Mouse (Mus musculus) adrenal gland, adult (tissue): ENCODE results near the gene Nwd2.

Experiments
- DNase-seq, 2 experiments: peaks; one replicate each; pipeline ENCODE4 v3.0.0; 2022 to 2023; ENCODE audit warnings: low spot score in 1 of 2; ENCODE audit not compliant: inconsistent age in 2 of 2

Nwd2 gene

GRCm38 (mm10) chr5:63649070-63649532 lies at the start of gene Nwd2:
TSS of gene Nwd2 (plus strand) at chr5:63649102.
- DNase-seq = no peak

- no peak for DNase-seq
Measured at GRCm38 (mm10) chr5:63607447-63607846, 41.5 kb upstream of the Nwd2 start.

DNA sequence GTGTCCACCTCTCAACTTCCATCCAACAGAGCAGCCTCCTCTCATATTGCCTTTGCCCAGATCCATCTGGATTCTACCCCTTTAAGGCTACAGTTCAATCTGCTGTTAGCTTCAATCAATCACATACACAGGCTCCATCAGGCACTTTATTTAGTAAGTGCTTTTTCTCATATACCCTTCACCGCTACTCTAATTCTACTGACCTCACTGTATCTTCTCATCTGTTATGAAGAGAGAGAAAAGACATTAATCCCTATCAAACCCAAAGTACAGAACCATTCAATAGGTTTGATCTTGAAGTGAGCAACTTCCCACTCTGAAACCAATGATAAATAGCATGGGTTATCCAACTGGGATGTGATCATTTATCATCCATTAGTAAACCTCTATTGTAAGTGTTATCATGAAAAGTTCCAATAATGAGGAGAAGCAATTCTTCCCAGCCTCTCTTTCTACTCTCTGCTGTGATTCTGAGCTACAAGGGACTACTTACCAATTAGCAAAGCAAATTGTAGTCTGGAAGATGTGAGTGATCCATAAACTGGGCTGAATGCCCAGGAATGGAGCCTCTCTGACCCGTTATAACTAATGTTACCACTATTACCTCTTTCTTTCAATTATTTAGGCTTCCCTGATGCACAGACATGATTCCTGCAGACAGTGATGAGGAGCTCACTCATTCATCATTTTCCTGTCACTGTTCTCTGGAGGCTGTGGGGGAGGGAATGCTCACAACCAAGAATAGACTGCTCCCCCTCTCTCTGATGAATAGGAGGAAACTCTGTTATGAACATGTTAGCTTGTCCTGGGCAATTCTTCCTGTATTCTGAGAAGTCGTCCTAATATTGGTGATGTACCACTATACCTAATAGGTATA lies 31.9 kb upstream of the Nwd2 start:
- no peak for DNase-seq

GRCm38 (mm10) chr5:63624123-63624522 lies 24.8 kb upstream of the Nwd2 start:
- DNase-seq = no peak

DNA sequence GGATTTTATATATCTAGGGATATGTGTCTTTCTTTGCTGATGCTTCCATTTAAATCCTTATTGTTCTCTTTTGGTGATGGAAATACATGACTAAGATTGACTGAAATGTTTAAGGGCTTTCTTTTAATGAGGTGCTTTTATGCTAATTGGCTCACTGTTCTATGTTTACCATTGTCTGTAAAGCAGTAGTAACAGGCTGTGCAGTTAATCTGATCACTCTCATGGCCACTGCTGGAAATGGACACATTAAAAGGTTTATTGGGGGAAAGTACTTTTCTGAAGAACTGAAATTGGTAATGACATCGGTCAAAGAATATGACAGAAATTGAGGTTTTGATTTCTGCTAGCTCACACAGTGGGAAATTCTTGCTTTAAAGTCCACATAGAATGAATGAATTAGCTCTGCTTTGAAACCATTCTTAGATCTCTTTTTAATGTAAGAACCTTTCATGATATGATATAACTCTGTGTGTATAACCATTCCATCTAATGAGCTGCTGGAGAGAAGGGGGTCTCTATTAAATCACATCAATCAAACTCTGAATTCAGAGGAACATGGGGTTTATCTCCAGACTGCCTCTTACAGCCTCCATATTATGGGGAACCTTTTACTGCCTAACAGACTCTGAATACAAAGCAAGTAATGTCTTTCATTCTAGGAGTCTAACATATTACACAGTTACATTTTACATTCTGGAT lies 20.9 kb upstream of the Nwd2 start:
- DNase-seq = no peak

GRCm38 (mm10) chr5:63628531-63628871 lies 20.4 kb upstream of the Nwd2 start:
- DNase-seq = no peak

- DNase-seq = no peak
Measured at GRCm38 (mm10) chr5:63634636-63635035, 14.3 kb upstream of the Nwd2 start.

GRCm38 (mm10) chr5:63648187-63648586 lies 715 bp upstream of the Nwd2 start:
- no peak for DNase-seq

- no peak for DNase-seq
Measured at GRCm38 (mm10) chr5:63649533-63650464, 897 bp downstream of the Nwd2 start.

GRCm38 (mm10) chr5:63651813-63652212 lies 2.9 kb downstream of the Nwd2 start:
- DNase-seq = no peak

DNA sequence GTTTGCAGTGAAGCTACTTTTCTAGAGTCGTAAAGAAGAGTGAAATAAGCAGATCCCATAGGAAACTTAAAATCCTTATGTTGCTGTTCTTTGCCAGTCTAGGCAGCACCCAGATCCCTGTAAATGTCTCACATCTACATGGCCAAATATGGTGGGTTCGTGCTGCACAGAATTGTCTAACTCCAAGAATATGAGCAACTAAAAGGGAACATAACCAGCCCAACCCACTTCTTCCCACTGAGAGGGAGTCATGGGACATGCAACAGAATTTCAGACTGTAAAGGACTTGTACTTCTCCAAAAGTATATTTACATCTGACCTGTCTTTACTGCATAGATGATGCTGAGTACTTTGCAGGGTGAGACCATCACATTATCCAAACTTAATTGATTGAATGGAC lies 3.8 kb downstream of the Nwd2 start:
- no peak for DNase-seq

- DNase-seq = no peak
Measured at GRCm38 (mm10) chr5:63666884-63667283, 18.0 kb downstream of the Nwd2 start.

- DNase-seq = no peak
Measured at GRCm38 (mm10) chr5:63675934-63676333, 27.0 kb downstream of the Nwd2 start.

DNA sequence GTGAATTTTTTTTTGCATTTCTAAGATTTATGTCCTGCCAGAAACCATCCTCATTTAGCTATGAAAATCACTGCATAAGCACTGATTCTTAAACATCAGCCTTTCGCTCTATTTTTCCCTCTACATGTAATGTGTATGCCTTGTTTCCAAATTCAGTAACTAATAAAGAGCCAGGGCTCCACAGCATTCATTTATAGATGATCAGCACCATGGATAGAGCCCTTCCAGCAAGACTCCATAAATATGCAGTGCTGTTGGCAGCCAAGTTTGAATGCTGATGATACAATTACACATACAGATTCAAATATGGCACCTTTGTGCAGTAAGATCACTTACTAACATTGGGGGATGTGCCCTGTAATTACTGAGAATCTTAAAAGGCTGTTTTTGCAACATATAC lies 40.2 kb downstream of the Nwd2 start:
- no peak for DNase-seq

GRCm38 (mm10) chr5:63696784-63697183 lies 47.9 kb downstream of the Nwd2 start:
- DNase-seq = no peak

GRCm38 (mm10) chr5:63697196-63697595 lies 48.3 kb downstream of the Nwd2 start:
- no peak for DNase-seq

GRCm38 (mm10) chr5:63728955-63729354 lies 80.1 kb downstream of the Nwd2 start:
- DNase-seq = no peak

DNA sequence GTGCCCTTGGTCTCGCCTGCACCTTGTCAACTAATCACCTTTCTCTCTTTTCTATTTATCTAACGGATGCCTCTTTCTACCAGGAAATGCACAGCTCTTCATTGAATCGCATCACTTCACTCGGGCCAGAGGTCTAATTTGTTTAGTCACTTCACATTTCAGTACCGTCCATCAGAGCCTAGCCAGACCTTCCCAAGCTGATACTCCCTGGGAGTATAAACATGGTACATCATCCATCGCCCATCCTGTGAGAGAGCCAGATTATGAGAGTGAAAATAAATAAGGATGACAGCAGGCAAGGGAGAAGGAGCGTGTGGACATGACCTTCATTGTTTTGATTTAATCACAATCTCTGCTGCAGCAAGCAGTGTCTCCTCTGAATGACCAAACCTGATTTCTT lies 86.6 kb downstream of the Nwd2 start:
- DNase-seq = no peak

GRCm38 (mm10) chr5:63743426-63743825 lies 94.5 kb downstream of the Nwd2 start:
- no peak for DNase-seq

- no peak for DNase-seq
Measured at GRCm38 (mm10) chr5:63748299-63748698, 99.4 kb downstream of the Nwd2 start.

DNA sequence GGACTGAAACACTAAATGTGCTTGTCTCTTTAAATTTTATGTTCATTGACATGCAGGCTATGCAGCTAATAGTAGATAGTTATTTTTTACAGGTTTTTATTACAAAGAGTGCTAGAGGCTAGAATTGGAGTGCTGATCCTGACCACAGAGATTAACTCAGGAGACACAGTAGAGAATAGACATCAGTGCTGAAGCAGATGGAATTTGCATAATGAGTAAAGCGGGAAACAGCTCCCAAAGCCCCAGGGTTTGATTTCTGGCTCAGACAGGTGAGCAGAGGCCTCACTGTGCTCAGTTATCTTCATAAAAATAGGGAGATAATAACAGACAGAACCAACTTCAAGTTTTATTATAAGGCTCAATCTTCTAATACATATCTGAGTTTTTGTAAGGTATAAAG lies 99.9 kb downstream of the Nwd2 start:
- no peak for DNase-seq
